Mouse (Mus musculus): ENCODE results near the gene Zic2.
"Not testable (repeated sequence)": the region's sequence is repeated elsewhere in the genome, so short reads cannot be mapped to it uniquely, and the experiment has no call there.

Zic2 gene

GRCm38 (mm10) chr14:122461966-122462365, 13.3 kb upstream of the Zic2 start:
- DNase-seq (ENCODE audit: low read depth, low spot score) = no peak

- DNase-seq (ENCODE audit: low read depth, low spot score) = no peak
These were observed 12.6 kb upstream of the Zic2 start for GRCm38 (mm10) chr14:122462689-122463079.

GRCm38 (mm10) chr14:122463080-122463691, 12.0 kb upstream of the Zic2 start:
- no peak for DNase-seq (ENCODE audit: low read depth, low spot score)

- DNase-seq (ENCODE audit: low read depth, low spot score) = not testable (repeated sequence)
These were observed 11.4 kb upstream of the Zic2 start for GRCm38 (mm10) chr14:122463734-122464341.

- no peak for DNase-seq (ENCODE audit: low read depth, low spot score)
These were observed 10.9 kb upstream of the Zic2 start for GRCm38 (mm10) chr14:122464351-122464762.

DNA sequence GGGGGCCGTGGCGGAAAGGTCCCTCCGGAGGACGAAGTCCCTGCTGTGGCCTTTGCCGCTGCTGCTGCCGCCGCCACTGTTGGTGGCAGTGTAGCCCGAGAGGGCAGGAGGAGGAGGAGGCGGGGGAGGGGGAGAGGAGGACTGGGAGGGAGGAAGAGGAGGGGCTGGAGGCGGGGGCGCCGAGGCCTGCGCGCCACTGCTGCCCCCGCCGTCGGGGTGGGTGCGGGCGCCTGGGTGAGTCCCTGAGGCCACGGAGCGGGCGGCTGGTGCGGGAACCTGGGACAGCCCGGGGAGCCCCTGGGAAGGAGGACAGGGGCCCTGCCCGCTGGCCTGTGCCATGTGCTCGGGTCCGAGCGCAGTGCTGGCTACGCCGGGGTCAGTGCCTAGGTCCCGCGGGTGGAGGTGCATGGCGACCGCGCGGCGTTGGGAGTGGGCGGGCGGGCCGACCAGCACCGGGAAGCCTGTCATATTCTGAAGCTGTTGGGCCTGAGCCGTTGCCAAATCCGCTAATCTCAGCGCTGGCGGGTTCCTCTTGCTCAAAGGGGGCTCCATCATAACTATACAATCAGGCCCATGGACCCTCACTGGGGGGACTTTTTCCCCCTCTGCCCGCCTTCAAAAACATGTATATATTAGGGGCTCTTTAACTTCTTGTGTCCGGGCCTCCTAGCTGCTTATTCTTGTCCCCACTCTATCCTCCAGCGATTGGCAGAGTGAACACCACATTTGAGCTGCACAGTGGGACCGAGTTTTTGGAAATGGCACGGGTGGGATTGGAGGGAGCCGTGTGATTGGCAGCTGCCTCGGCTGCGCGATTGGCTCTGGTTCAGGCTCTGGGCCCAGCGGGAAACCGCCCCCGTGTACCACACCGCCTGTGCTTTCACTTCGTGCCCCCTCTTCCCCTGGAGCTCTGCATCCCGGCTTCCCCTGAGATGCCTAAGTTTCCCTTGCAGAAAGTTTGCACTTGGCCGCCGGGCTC, 10.2 kb upstream of the Zic2 start, which contains the start of gene Zic5:
Gene Zic5 (minus strand): TSS at position 915 of the 979 bp plus-strand sequence.
- no peak for DNase-seq (ENCODE audit: low read depth, low spot score)

DNA sequence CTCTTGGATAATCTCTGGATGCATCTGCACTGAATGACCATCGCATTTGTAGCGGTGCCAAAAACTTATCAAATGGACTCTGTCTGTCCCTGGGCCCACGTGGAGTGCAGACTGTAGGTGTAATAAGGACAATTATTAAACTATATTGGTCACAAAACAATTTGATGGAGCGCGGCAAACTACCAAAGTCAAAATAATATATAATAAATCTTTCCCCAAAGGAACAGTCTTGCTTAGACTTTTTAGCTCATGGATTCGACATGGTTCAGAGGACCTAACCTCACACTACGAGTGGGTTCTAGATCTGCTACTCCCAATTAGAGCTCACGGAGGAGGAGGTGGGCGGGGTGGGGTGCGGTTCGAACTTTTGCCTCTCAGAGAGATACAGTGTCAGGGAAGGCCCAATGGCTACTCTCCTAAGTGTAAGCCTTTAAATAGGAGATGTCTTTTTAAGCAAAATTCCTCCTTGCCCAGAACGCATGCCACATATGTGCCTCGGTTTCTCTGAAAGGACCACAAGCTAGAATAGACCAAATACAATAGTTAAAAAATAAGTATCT, 9.2 kb upstream of the Zic2 start:
- DNase-seq (ENCODE audit: low read depth, low spot score) = no peak

DNA sequence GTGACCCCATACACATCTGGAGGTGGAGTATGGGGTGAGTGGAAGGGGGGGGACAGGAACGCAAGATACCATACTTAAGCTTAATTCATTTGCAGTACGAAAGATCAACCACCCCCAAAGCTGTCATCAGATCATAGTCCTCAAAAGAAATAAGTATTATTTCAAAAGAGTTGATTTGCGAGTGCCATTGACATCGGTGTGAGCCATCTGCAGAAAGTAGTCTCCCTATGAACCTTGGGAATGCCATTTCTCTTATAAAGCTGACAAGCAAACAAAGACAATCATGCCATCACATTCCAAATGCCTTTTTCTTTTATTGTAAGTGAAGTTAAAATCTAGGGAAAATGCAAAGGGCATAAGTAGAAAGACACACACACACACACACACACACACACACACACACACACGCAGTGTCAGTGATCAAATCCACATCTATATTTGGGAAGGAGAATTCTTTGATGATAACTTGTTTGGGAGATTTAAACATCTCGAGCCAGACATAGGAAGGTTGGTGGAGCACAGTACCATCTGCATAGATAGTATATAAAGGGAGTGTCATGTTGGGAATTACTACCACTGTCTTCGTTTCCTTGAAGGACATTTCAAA, 8.4 kb upstream of the Zic2 start:
- DNase-seq (ENCODE audit: low read depth, low spot score) = no peak

DNA sequence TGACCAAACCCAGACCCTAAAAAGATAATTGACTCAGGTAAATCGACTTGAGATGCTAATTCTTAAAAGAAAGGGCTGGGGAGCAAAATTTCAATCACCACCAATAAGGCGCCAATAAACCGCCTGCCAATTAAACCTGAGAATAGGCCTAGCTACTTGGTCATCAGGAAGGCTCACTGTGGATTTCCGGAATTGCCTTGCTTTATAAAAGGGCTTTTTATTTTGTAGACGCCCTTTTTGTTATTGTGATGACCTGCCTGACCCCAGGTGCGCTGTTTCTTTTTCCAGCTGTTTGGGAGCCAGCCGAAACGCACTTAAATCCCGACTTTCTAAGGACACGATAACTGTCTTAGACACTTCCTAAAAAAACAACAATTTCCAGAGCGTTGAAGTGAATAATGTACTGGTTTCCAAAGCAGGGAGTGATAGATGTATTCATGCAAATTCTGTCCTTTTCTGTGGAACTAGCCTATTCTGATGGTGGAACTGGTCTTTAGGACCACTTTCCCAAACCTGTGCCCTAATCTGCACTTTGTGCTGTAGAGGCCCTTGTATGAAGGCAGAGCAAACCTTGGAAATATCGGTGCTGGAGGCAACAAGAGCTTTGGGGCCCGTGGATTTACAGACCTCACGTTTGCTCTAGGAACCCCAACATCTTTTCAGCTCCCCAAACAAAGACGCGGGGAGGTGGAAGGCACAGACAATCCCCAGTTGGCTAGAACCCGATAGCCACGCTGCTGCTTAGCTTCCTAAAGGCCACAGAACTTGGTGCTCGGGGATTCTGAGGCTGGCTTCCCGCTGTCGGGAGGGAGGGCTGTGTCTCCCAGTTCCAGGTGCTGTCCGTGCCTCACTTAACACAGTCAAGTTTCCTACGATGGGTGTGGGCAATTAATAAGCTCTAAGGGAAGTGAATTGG, 7.1 kb upstream of the Zic2 start:
- DNase-seq (ENCODE audit: low read depth, low spot score) = no peak

DNA sequence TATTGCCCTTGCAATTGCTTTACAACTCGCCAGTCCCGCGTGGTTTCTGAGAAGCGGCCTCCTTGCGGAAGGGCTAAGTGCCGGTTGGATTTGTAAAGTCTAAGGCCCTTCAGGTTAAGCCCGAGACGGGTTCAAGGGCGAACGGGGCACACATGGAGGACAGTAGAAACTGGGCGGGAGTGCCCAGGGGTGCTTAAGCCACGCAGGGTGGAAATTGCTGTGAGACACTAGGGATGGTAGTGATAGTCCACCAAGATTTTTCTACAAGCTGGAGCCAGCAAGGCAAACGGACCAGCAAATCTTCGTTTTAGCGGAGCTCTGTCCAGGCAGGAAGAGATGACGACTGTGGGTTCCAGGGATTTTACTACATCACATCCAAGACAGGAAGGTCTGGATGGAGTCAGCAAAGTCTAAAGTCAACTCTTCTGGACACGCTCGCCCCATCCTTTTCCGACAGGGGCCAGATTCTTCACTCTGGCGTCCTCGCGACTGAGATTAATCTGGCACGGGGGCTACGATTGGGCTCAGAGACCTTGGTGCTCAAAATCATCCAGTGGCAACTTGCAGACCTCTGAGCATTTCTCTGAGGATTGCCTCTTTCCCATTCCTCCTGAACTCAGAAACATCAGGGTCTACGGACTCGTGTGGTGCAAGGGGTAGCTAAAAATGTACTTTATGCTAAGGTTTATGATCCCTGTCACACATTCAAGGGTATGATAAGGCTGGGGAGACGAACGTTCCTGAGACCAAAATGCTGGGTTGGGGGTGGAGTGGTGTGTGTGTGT, 6.1 kb upstream of the Zic2 start:
- no peak for DNase-seq (ENCODE audit: low read depth, low spot score)

DNA sequence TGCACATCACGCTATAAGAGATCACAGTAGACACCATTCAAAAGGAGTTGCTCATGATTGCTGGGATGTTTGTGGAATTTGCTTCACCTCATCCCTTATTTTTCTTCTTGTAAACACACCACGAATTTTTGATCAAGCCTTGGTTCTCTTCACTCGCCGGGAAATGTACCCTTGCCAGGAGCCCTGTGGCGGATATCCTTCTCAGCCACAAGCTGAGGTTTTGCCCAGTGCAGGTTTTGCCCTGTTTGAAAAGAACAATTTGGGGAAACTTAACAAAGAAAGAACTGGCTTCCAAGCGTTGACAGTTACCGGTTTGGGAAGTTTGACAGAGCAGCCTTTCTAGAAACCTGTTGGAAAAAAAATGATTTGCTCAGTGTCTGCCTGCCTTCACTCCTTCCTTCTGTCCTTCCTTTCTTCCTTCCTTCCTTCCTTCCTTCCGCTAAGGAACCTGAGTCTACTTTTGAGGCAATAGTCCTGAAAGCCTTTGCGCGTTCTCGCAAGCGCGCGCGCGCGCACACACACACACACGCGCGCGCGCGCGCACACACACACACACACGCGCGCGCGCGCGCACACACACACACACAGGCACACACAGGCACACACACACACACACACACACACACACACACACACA, 3.7 kb upstream of the Zic2 start:
- no peak for DNase-seq (ENCODE audit: low read depth, low spot score)

DNA sequence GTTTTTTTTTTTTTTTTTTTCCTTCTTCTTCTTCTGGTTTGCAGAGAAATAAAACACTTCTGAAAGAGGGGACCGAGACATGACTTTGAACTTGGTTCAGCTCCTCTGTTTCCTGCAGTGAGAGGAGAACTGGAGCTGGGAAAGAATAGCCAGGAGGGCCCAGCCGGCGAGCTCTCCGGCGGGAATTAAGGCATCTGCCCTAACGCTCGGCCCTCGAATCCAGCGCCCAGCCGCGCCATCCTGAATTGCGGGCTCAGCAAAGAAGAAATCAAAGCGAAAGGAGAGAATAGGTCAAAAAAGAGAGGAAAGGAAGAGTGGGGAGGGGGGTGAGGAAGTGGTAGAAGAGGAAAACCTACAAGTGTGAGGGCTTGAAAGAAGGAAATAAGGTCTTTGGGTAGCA, 3.1 kb upstream of the Zic2 start:
- DNase-seq (ENCODE audit: low read depth, low spot score) = no peak

GRCm38 (mm10) chr14:122472647-122473046, 2.6 kb upstream of the Zic2 start:
- no peak for DNase-seq (ENCODE audit: low read depth, low spot score)

DNA sequence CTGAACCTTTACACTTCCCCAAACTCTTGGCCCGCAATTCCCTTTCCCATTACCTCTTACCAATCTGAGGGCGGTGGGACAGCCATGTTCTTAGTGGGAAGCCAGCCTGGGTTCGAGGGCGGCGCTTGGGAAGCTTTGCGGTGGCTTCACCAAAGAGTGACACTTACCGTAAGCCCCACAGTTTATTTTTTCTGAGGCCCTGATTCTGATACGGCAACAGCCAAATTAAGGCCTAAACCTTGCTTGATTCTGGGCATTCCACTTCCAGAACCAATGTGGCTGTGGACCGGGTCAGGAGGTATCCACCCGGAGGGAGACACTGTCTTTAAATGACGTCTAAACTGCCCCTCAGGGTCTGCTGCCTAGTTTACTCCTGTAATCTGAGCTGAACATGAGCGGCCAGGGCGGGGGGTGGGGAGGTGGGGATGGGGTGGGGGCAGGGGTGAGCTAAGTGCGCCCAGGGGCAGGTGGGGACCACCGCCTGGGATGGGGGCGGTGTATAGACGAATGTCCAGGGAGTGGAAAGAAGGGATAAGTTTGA, 2.0 kb upstream of the Zic2 start:
- no peak for DNase-seq (ENCODE audit: low read depth, low spot score)

DNA sequence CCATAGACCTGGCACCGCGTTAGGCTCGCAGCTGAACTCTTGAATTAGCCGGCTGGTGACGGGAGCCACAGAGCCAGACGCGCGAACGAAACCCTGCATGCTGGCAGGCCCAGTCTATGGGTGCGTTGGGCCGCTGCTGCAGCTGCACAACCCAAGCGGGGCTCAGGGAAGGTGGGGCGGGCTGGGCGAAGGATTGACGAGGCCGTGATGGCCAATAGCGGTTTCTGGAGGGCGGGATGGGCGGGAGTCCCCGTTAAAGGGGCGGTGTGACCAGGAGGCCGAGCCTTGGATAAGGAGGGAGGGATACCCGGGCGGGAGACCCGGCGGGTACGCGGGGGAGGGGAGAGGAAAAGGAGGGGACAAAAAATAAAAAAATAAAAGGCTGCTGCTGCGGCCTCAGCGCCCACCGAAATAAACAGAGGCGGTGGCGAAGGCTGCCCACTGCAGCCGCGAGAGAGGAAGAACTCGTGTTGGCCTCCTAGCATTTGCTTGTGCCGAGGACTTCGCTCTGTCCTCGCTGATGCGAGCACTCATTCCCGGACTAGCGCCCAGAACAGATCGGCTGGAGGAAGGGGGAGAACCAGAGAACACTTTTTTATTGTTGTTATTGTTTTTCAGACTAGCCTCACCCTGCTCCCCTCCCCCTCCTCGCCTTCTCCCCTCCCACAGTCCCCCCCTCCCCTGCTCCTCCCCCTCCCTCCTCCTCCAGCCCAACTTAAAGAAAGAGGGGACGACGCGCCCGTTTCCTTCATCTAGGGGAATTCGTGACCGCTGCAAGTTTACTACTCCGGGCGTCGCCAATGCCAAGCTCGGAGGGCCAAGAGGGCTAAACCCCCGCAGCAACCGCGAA, 969 bp upstream of the Zic2 start:
- DNase-seq (ENCODE audit: low read depth, low spot score) = no peak

DNA sequence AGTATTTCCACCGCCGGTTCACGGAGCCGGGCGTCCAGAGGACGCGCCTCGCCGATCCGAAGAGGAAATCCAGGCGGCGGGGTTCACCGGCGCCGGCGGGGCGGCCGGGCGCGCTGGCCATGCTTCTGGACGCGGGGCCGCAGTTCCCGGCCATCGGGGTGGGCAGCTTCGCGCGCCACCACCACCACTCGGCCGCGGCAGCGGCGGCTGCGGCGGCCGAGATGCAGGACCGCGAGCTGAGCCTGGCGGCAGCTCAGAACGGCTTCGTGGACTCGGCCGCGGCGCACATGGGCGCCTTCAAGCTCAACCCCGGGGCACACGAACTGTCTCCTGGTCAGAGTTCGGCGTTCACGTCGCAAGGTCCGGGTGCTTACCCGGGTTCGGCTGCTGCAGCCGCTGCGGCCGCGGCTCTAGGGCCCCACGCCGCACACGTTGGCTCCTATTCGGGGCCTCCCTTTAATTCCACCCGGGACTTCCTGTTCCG, 364 bp downstream of the Zic2 start:
- DNase-seq (ENCODE audit: low read depth, low spot score) = no peak

DNA sequence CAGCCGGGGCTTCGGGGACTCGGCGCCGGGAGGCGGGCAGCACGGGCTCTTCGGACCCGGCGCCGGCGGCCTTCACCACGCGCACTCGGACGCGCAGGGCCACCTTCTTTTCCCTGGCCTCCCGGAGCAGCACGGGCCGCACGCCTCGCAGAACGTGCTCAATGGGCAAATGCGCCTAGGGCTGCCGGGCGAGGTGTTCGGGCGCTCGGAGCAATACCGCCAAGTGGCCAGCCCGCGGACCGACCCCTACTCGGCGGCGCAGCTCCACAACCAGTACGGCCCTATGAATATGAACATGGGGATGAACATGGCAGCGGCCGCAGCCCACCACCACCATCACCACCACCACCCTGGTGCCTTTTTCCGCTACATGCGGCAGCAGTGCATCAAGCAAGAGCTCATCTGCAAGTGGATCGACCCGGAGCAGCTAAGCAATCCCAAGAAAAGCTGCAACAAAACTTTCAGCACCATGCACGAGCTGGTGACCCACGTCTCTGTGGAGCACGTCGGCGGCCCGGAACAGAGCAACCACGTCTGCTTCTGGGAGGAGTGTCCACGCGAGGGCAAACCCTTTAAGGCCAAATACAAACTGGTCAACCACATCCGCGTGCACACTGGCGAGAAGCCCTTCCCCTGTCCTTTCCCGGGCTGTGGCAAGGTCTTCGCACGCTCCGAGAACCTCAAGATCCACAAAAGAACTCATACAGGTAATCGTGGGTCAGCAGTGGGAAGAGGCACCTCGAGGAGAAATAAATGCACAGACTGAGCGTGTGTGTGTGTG, 996 bp downstream of the Zic2 start:
- no peak for DNase-seq (ENCODE audit: low read depth, low spot score)

Data from 3T3-L1 (cell line).